Mouse (Mus musculus) forebrain, embryonic 12.5 days (tissue): ENCODE data around the gene Sgpp2. TPM values are rescaled to one million over a fixed set of nuclear protein-coding genes. Genes with fewer than 3 reads are reported as not detected.

Experiments
- ATAC-seq: fragments of 200-750 bp; cut with Nextera tagmentation; 2 replicates; pipeline ENCODE4 v1.8.0; 2017; ENCODE audit warnings: moderate TSS enrichment; ENCODE audit not compliant: low FRiP score
- H3K27ac ChIP-seq: fragments of 300-500 bp; sonication (generic); 2 replicates; pipeline ENCODE4 v1.5.1; 2016; ENCODE audit warnings: mild to moderate bottlenecking
- H3K27me3 ChIP-seq: fragments of 300-500 bp; sonication (generic); 2 replicates; pipeline ENCODE4 v1.6.1; 2016; ENCODE audit warnings: mild to moderate bottlenecking
- H3K36me3 ChIP-seq: fragments of 300-500 bp; sonication (generic); replicated peaks from 2 replicates; pipeline ENCODE4 v1.6.1; 2016; ENCODE audit warnings: mild to moderate bottlenecking
- H3K4me1 ChIP-seq: fragments of 300-500 bp; sonication (generic); 2 replicates; pipeline ENCODE4 v1.6.1; 2016
- H3K4me2 ChIP-seq: fragments of 300-500 bp; sonication (generic); 2 replicates; pipeline ENCODE4 v1.6.1; 2016; ENCODE audit warnings: mild to moderate bottlenecking, moderate library complexity
- H3K4me3 ChIP-seq: fragments of 300-500 bp; sonication (generic); replicated peaks from 2 replicates; pipeline ENCODE4 v1.5.1; 2016; ENCODE audit warnings: mild to moderate bottlenecking
- H3K9ac ChIP-seq: fragments of 300-500 bp; sonication (generic); 2 replicates; pipeline ENCODE4 v1.6.1; 2016; ENCODE audit warnings: mild to moderate bottlenecking
- H3K9me3 ChIP-seq: fragments of 300-500 bp; sonication (generic); 2 replicates; pipeline ENCODE4 v1.6.1; 2016
- WGBS: fragments of 180-500 bp; shearing (Covaris S2); methylation state at CpG from one replicate; pipeline ENCODE4 v1.1.7; 2016; 5-methylcytosine and 5-hydroxymethylcytosine counted together
- polyA plus RNA-seq: library from polyadenylated mRNA; unstranded; fragments of >200 nt; fragmentation: Nextera tagmentation; extraction: Ambion mirVana; gene quantifications from 2 replicates; pipeline ENCODE4 v1.2.1, GENCODE M21; 2016

The Sgpp2 gene
- polyA plus RNA-seq, 1 experiment from 2014 or later: 1.5 TPM

DNA sequence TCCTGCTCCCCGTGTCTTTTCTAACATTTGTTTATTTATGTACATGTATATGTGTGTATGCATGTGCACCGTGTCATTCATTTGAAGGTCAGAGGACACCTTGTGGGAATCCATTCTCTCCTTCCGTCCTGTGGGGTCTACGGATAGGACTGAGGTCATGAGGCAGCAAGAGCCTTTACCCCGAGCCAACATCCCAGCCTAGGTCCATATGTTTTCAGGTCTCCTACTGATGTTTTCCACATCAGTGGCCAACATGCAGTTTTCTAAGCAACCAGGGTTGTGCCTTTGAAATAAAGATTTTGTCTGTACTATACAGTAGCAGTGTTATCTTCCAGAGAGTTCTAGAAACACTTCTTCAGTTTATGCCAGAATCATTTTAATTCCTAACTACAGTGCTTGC, 63.7 kb downstream of the Sgpp2 start:
- Histone ChIP-seq H3K27me3 (no peaks in the 10 kb centered on the region), H3K4me1 (no peaks in the 10 kb centered on the region), H3K9ac (no peak overlapping the region), H3K9me3 (peaks cover 8% of the 10 kb centered on the region), H3K4me3 (no peak overlapping the region), H3K36me3 (no peaks in the 10 kb centered on the region), H3K4me2 (no peak overlapping the region), H3K27ac (no peak overlapping the region)
- no peak for ATAC-seq
- whole genome bisulfite sequencing: 96% methylated on average over 5 of the region's 5 CpGs

- Histone ChIP-seq H3K36me3 (no peaks in the 10 kb centered on the region), H3K4me2 (no peak overlapping the region), H3K4me1 (no peaks in the 10 kb centered on the region), H3K27me3 (no peaks in the 10 kb centered on the region), H3K9me3 (peaks cover 8% of the 10 kb centered on the region), H3K9ac (no peak overlapping the region), H3K4me3 (no peak overlapping the region), H3K27ac (no peak overlapping the region)
- ATAC-seq: no peak
- 95% methylated on average over 3 of the region's 3 CpGs for WGBS
These were observed 64.9 kb downstream of the Sgpp2 start for GRCm38 (mm10) chr1:78375058-78375457.

GRCm38 (mm10) chr1:78380950-78381349, 70.8 kb downstream of the Sgpp2 start:
- H3K4me2 ChIP-seq: no peak overlapping the region
- no peak for ATAC-seq
- H3K27ac ChIP-seq: no peak overlapping the region
- no peak overlapping the region for H3K4me3 ChIP-seq
- H3K4me1 ChIP-seq: no peaks in the 10 kb centered on the region
- no peaks in the 10 kb centered on the region for H3K27me3 ChIP-seq
- WGBS: 89% methylated on average over 4 of the region's 4 CpGs
- H3K9me3 ChIP-seq: no peaks in the 10 kb centered on the region
- H3K9ac ChIP-seq: no peak overlapping the region
- H3K36me3 ChIP-seq: no peaks in the 10 kb centered on the region

- Histone ChIP-seq H3K4me1 (peaks cover 10% of the 10 kb centered on the region; the same call in 1 of the 2 replicates), H3K4me3 (no peak overlapping the region), H3K36me3 (no peaks in the 10 kb centered on the region), H3K9me3 (no peaks in the 10 kb centered on the region), H3K27ac (no peak overlapping the region), H3K9ac (no peak overlapping the region), H3K27me3 (0 out of 2 replicates have a peak, but pooled peaks cover 3% of the 10 kb centered on the region), H3K4me2 (no peak overlapping the region)
- ATAC-seq: no peak
- WGBS: 31% methylated on average over 4 of the region's 4 CpGs
These were observed 77.7 kb downstream of the Sgpp2 start for GRCm38 (mm10) chr1:78387854-78388253.

DNA sequence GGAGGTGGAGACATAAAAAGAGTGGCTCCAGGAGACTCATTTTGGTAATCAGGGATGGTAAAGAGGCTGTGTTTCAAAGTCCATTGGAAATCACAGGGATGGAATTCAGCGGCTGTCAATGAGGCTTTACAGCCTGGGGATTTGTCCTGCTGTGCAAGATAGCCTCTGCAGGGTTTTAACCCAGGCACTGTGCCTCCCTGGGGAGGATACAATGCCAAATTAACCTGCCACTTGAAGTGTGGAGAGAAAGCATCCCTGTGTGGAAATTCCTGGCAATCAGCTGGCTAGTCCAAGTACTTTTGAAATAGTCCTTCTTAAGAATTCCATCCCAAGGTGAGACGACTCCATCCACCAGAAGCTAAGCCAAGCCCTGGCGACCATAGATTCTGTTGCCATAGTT, 78.7 kb downstream of the Sgpp2 start:
- Histone ChIP-seq H3K27me3 (0 out of 2 replicates have a peak, but pooled peaks cover 3% of the 10 kb centered on the region), H3K36me3 (no peaks in the 10 kb centered on the region), H3K27ac (no peak overlapping the region), H3K4me2 (no peak overlapping the region), H3K4me1 (peaks cover 10% of the 10 kb centered on the region; the same call in 1 of the 2 replicates), H3K9ac (no peak overlapping the region), H3K4me3 (no peak overlapping the region), H3K9me3 (no peaks in the 10 kb centered on the region)
- WGBS: 5% methylated on average over 3 of the region's 3 CpGs
- ATAC-seq: no peak

DNA sequence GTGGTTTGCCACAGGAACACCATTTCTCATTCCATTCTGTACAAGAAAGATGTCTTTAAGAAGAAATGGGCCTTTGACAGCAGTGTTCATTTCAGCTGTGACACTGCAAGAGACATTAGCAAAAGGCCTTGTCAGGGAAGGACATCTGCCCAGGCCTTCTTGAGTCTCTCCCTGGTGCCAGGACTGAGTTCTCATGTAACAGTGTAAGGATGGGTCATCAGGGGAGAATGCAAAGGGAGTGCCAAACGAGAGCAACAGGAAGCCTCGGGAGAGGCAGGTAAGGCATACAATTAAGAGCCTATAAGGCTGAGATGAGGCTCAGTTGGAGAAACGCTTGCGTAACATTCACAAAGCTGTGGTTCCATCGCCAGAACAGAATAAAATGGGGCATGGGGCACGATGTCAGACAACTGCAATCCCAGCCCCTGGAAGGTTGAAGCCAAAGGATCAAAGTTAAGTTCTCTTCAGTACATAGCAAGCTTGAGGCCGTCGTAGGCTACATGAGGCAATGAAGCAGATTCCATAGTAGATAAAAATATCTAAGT, 85.1 kb downstream of the Sgpp2 start:
- Histone ChIP-seq H3K4me3 (no peak overlapping the region), H3K27ac (no peak overlapping the region), H3K9ac (no peak overlapping the region), H3K36me3 (no peaks in the 10 kb centered on the region), H3K9me3 (no peaks in the 10 kb centered on the region), H3K4me2 (no peak overlapping the region), H3K27me3 (0 out of 2 replicates have a peak, but pooled peaks cover 10% of the 10 kb centered on the region), H3K4me1 (peaks cover 13% of the 10 kb centered on the region; the same call in 1 of the 2 replicates)
- 70% methylated on average over 8 of the region's 8 CpGs for WGBS
- ATAC-seq: no peak

DNA sequence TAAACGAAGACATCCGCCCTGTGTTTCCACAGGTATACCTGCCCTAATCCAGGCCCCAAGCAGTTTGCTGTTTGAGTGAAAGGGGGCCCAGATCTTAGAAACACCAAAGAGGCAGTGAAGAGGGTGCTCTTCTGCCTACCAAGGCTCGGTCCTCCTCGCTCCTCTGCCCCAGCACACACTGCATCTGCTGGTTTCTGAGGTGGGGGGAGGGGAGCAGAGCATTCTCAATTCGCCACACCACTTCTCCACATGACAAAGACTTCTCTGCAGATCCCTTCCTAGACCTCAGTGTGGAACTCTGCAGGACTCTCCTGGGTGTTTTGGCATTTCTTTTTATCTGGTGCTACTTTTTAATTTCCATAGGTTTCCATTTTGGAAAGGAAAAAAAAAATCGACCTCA, 85.6 kb downstream of the Sgpp2 start:
- peaks cover 13% of the 10 kb centered on the region; the same call in 1 of the 2 replicates for H3K4me1 ChIP-seq
- 37% methylated on average over 6 of the region's 6 CpGs for WGBS
- no peak overlapping the region for H3K9ac ChIP-seq
- no peaks in the 10 kb centered on the region for H3K36me3 ChIP-seq
- no peak for ATAC-seq
- no peaks in the 10 kb centered on the region for H3K9me3 ChIP-seq
- no peak overlapping the region for H3K4me2 ChIP-seq
- no peak overlapping the region for H3K27ac ChIP-seq
- H3K27me3 ChIP-seq: 0 out of 2 replicates have a peak, but pooled peaks cover 10% of the 10 kb centered on the region
- H3K4me3 ChIP-seq: no peak overlapping the region

DNA sequence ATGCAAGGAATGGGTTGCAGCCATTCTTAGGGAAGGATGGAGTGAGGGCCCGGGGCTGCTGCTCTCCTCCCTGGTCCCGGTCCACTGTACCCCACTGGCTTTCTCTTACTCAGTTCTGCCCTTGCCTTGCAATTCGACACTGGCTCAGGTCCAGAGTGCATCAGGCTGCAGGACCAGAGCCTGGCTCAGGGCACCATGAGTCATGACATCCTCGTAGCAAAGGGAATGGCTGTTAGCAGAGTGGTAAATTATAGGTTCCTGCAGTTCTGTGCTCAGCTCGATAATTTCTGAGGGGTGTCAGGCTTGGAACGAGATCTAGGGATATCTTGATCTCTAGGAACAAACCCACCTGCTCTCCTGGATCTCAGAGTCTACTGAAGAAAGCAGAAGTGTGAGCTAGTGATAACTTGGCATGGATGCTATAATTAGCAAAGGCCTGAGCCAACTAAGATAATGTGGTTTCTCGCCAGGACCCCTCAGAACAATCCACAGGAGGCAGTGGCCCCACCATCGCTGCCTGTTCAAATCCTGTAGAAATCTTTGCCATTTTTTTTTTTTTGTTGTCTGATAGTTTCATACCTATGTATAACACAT, 86.3 kb downstream of the Sgpp2 start:
- Histone ChIP-seq H3K4me2 (no peak overlapping the region), H3K27ac (no peak overlapping the region), H3K9ac (no peak overlapping the region), H3K4me3 (no peak overlapping the region), H3K4me1 (peaks cover 13% of the 10 kb centered on the region; the same call in 1 of the 2 replicates), H3K9me3 (no peaks in the 10 kb centered on the region), H3K27me3 (0 out of 2 replicates have a peak, but pooled peaks cover 10% of the 10 kb centered on the region), H3K36me3 (no peaks in the 10 kb centered on the region)
- no peak for ATAC-seq
- WGBS: 57% methylated on average over 8 of the region's 8 CpGs

DNA sequence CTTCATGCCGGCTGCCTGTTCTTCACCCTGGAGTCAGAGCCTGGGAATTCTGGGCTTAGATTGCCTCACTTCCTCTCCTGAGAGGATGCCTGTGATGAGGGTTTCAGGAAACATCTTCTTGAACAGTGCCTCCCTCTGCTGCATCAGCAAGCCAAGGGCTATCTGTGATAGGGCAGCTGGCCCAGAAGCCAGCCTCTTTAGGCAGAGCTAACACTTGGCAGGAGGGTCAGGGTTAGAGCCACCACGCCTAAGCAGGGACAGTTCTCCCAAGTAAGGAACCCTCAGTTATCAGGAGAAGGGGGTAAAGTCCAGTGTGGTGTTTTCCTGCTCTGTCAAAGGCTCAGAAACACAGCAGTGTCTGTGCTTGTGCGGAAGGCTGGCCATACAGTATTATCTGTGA, 89.6 kb downstream of the Sgpp2 start:
- Histone ChIP-seq H3K27ac (no peak overlapping the region), H3K27me3 (0 out of 2 replicates have a peak, but pooled peaks cover 7% of the 10 kb centered on the region), H3K4me2 (no peak overlapping the region), H3K36me3 (no peaks in the 10 kb centered on the region), H3K4me1 (peaks cover 13% of the 10 kb centered on the region; the same call in 1 of the 2 replicates), H3K4me3 (no peak overlapping the region), H3K9me3 (no peaks in the 10 kb centered on the region), H3K9ac (no peak overlapping the region)
- no peak for ATAC-seq
- 80% methylated on average over 3 of the region's 3 CpGs for WGBS

- H3K4me3 ChIP-seq: no peak overlapping the region
- no peak for ATAC-seq
- H3K36me3 ChIP-seq: no peaks in the 10 kb centered on the region
- no peaks in the 10 kb centered on the region for H3K4me1 ChIP-seq
- no peaks in the 10 kb centered on the region for H3K9me3 ChIP-seq
- H3K9ac ChIP-seq: no peak overlapping the region
- no peak overlapping the region for H3K27ac ChIP-seq
- H3K27me3 ChIP-seq: no peaks in the 10 kb centered on the region
- H3K4me2 ChIP-seq: no peak overlapping the region
- 95% methylated on average over 4 of the region's 4 CpGs for WGBS
These were observed 91.3 kb downstream of the Sgpp2 start for GRCm38 (mm10) chr1:78401413-78401812.

GRCm38 (mm10) chr1:78409396-78409795, 99.3 kb downstream of the Sgpp2 start:
- no peaks in the 10 kb centered on the region for H3K27me3 ChIP-seq
- no peaks in the 10 kb centered on the region for H3K36me3 ChIP-seq
- H3K9me3 ChIP-seq: no peaks in the 10 kb centered on the region
- H3K4me3 ChIP-seq: no peak overlapping the region
- H3K4me2 ChIP-seq: no peak overlapping the region
- 92% methylated on average over 2 of the region's 2 CpGs for WGBS
- ATAC-seq: no peak
- no peaks in the 10 kb centered on the region for H3K4me1 ChIP-seq
- no peak overlapping the region for H3K27ac ChIP-seq
- H3K9ac ChIP-seq: no peak overlapping the region

DNA sequence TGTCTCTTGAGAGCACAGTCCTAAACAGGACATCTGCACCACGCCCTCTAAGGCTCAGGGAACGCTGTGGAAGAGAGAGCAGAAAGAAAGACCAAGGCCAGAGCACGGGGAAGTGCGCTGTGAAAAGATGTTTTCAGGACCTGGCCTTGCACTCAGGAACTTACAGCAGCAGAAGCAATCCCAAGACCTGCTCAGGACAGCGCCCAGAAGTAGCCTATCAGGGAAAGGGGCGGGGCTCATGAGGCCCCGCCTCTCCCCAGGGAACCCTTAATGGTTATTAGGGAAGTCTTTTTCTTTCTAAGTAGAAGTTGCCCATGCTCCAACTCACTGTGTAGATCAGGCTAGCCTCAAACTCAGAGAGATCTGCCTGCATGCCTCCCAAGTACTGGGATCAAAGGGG, 102.5 kb downstream of the Sgpp2 start:
- no peak overlapping the region for H3K4me2 ChIP-seq
- no peak overlapping the region for H3K4me3 ChIP-seq
- H3K9me3 ChIP-seq: no peaks in the 10 kb centered on the region
- no peak overlapping the region for H3K9ac ChIP-seq
- no peak for ATAC-seq
- 0 out of 2 replicates have a peak, but pooled peaks cover 3% of the 10 kb centered on the region for H3K27me3 ChIP-seq
- no peaks in the 10 kb centered on the region for H3K36me3 ChIP-seq
- 29% methylated on average over 7 of the region's 7 CpGs for WGBS
- no peak overlapping the region for H3K27ac ChIP-seq
- no peaks in the 10 kb centered on the region for H3K4me1 ChIP-seq

GRCm38 (mm10) chr1:78414421-78414820, 104.3 kb downstream of the Sgpp2 start:
- 89% methylated on average over 5 of the region's 5 CpGs for WGBS
- no peak overlapping the region for H3K9ac ChIP-seq
- H3K27ac ChIP-seq: no peak overlapping the region
- H3K9me3 ChIP-seq: no peaks in the 10 kb centered on the region
- no peaks in the 10 kb centered on the region for H3K4me1 ChIP-seq
- H3K36me3 ChIP-seq: no peaks in the 10 kb centered on the region
- no peak overlapping the region for H3K4me3 ChIP-seq
- H3K27me3 ChIP-seq: 0 out of 2 replicates have a peak, but pooled peaks cover 3% of the 10 kb centered on the region
- no peak for ATAC-seq
- no peak overlapping the region for H3K4me2 ChIP-seq
